Mouse (Mus musculus) cerebellum, adult 2 months (tissue): ENCODE results near the gene Ormdl3.

Source experiments
- CTCF ChIP-seq: fragments of 200-500 bp; IDR thresholded peaks from 2 replicates; pipeline ENCODE4 v1.5.1; 2011; ENCODE audit warnings: low read depth, mild to moderate bottlenecking, control low read depth, low read length, moderate library complexity, borderline replicate concordance; ENCODE audit not compliant: insufficient read depth
- POLR2A ChIP-seq: fragments of 200-500 bp; IDR thresholded peaks from 2 replicates; pipeline ENCODE4 v1.6.1; 2011; ENCODE audit warnings: low read length, control low read depth, borderline replicate concordance; ENCODE audit not compliant: insufficient read depth

GRCm38 (mm10) chr11:98543414-98543813, 43.8 kb downstream of the Ormdl3 start:
- TF ChIP-seq POLR2A (no peak), CTCF (no peak)
